Mouse (Mus musculus): ENCODE measurements around the gene Cacna2d3. TPM values are rescaled to one million over a fixed set of nuclear protein-coding genes. Genes with fewer than 3 reads are reported as not detected.

The Cacna2d3 gene
- polyA plus RNA-seq, 1 experiment from 2014 or later, result 0.45 TPM

- Histone ChIP-seq H3K36me3 (ENCODE audit: insufficient read depth) (no peaks in the 10 kb centered on the region), H3K9me3 (ENCODE audit: low read depth, low read length) (no peaks in the 10 kb centered on the region), H3K4me3 (ENCODE audit: low read depth, low read length) (no peak overlapping the region), H3K4me2 (peak overlapping the region; percentile 23; the same call in 1 of the 2 replicates), H3K27ac (ENCODE audit: low read depth) (no peak overlapping the region), H3K9ac (no peak overlapping the region), H3K27me3 (ENCODE audit: insufficient read depth, low read length) (no peaks in the 10 kb centered on the region), H3K4me1 (ENCODE audit: insufficient read depth) (no peaks in the 10 kb centered on the region)
- no peak for TF ChIP-seq CTCF (IDR thresholded peaks at IDR 0.05; ENCODE audit: low read depth)
- WGBS, result 27% methylated on average over 4 of the region's 4 CpGs
- DNase-seq (no peak), ATAC-seq (ENCODE audit: insufficient read depth) (no peak)
These were observed 279.2 kb downstream of the Cacna2d3 start for GRCm38 (mm10) chr14:29442476-29442875.

- Histone ChIP-seq H3K4me2 (no peak overlapping the region), H3K4me3 (ENCODE audit: low read depth, low read length) (no peak overlapping the region), H3K27ac (ENCODE audit: low read depth) (no peak overlapping the region), H3K9ac (no peak overlapping the region), H3K9me3 (ENCODE audit: low read depth, low read length) (no peaks in the 10 kb centered on the region), H3K4me1 (ENCODE audit: insufficient read depth) (no peaks in the 10 kb centered on the region), H3K27me3 (ENCODE audit: insufficient read depth, low read length) (no peaks in the 10 kb centered on the region), H3K36me3 (ENCODE audit: insufficient read depth) (no peaks in the 10 kb centered on the region)
- DNase-seq (peak; percentile 57), ATAC-seq (ENCODE audit: insufficient read depth) (no peak)
- no peak for TF ChIP-seq CTCF (IDR thresholded peaks at IDR 0.05; ENCODE audit: low read depth)
- 29% methylated on average over 7 of the region's 7 CpGs for WGBS
These were observed 283.0 kb downstream of the Cacna2d3 start for GRCm38 (mm10) chr14:29438666-29439065.

GRCm38 (mm10) chr14:29438251-29438650 lies 283.4 kb downstream of the Cacna2d3 start:
- no peak for TF ChIP-seq CTCF (IDR thresholded peaks at IDR 0.05; ENCODE audit: low read depth)
- 37% methylated on average over 3 of the region's 3 CpGs for WGBS
- H3K36me3 ChIP-seq (ENCODE audit: insufficient read depth), result no peaks in the 10 kb centered on the region
- H3K9me3 ChIP-seq (ENCODE audit: low read depth, low read length), result no peaks in the 10 kb centered on the region
- no peak for DNase-seq
- no peak overlapping the region for H3K4me3 ChIP-seq (ENCODE audit: low read depth, low read length)
- H3K4me2 ChIP-seq, result no peak overlapping the region
- no peaks in the 10 kb centered on the region for H3K4me1 ChIP-seq (ENCODE audit: insufficient read depth)
- no peak for ATAC-seq (ENCODE audit: insufficient read depth)
- no peak overlapping the region for H3K27ac ChIP-seq (ENCODE audit: low read depth)
- H3K27me3 ChIP-seq (ENCODE audit: insufficient read depth, low read length), result no peaks in the 10 kb centered on the region
- H3K9ac ChIP-seq, result no peak overlapping the region

GRCm38 (mm10) chr14:29435203-29435602 lies 286.5 kb downstream of the Cacna2d3 start:
- TF ChIP-seq CTCF (IDR thresholded peaks at IDR 0.05; ENCODE audit: low read depth), result no peak
- H3K9ac ChIP-seq, result no peak overlapping the region
- no peaks in the 10 kb centered on the region for H3K27me3 ChIP-seq (ENCODE audit: insufficient read depth, low read length)
- no peaks in the 10 kb centered on the region for H3K9me3 ChIP-seq (ENCODE audit: low read depth, low read length)
- ATAC-seq (ENCODE audit: insufficient read depth) (no peak), DNase-seq (no peak)
- H3K4me3 ChIP-seq (ENCODE audit: low read depth, low read length), result no peak overlapping the region
- no peak overlapping the region for H3K27ac ChIP-seq (ENCODE audit: low read depth)
- H3K4me1 ChIP-seq (ENCODE audit: insufficient read depth), result no peaks in the 10 kb centered on the region
- H3K4me2 ChIP-seq, result no peak overlapping the region
- no peaks in the 10 kb centered on the region for H3K36me3 ChIP-seq (ENCODE audit: insufficient read depth)

GRCm38 (mm10) chr14:29433716-29434115 lies 287.9 kb downstream of the Cacna2d3 start:
- DNase-seq, result no peak
- Histone ChIP-seq H3K36me3 (ENCODE audit: insufficient read depth) (no peaks in the 10 kb centered on the region), H3K4me3 (ENCODE audit: low read depth, low read length) (no peak overlapping the region), H3K4me1 (ENCODE audit: insufficient read depth) (no peaks in the 10 kb centered on the region), H3K9ac (no peak overlapping the region), H3K9me3 (ENCODE audit: low read depth, low read length) (no peaks in the 10 kb centered on the region), H3K4me2 (no peak overlapping the region), H3K27ac (ENCODE audit: low read depth) (no peak overlapping the region), H3K27me3 (ENCODE audit: insufficient read depth, low read length) (no peaks in the 10 kb centered on the region)
- no peak for TF ChIP-seq CTCF (IDR thresholded peaks at IDR 0.05; ENCODE audit: low read depth)
- WGBS, result 85% methylated on average over 3 of the region's 3 CpGs
- ATAC-seq (ENCODE audit: insufficient read depth), result no peak

- Histone ChIP-seq H3K4me1 (ENCODE audit: insufficient read depth) (no peaks in the 10 kb centered on the region), H3K36me3 (ENCODE audit: insufficient read depth) (no peaks in the 10 kb centered on the region), H3K9ac (no peak overlapping the region), H3K9me3 (ENCODE audit: low read depth, low read length) (no peaks in the 10 kb centered on the region), H3K4me2 (no peak overlapping the region), H3K27me3 (ENCODE audit: insufficient read depth, low read length) (no peaks in the 10 kb centered on the region), H3K4me3 (ENCODE audit: low read depth, low read length) (no peak overlapping the region), H3K27ac (ENCODE audit: low read depth) (no peak overlapping the region)
- 35% methylated on average over 5 of the region's 5 CpGs for WGBS
- ATAC-seq (ENCODE audit: insufficient read depth), result no peak
- DNase-seq, result no peak
- no peak for TF ChIP-seq CTCF (IDR thresholded peaks at IDR 0.05; ENCODE audit: low read depth)
These were observed 288.5 kb downstream of the Cacna2d3 start for GRCm38 (mm10) chr14:29433076-29433714.

- no peaks in the 10 kb centered on the region for H3K4me1 ChIP-seq (ENCODE audit: insufficient read depth)
- no peak for TF ChIP-seq CTCF (IDR thresholded peaks at IDR 0.05; ENCODE audit: low read depth)
- no peak overlapping the region for H3K4me3 ChIP-seq (ENCODE audit: low read depth, low read length)
- no peak for DNase-seq
- no peak overlapping the region for H3K9ac ChIP-seq
- no peaks in the 10 kb centered on the region for H3K9me3 ChIP-seq (ENCODE audit: low read depth, low read length)
- no peak overlapping the region for H3K4me2 ChIP-seq
- no peak for ATAC-seq (ENCODE audit: insufficient read depth)
- H3K36me3 ChIP-seq (ENCODE audit: insufficient read depth), result no peaks in the 10 kb centered on the region
- WGBS, result 80% methylated on average over 2 of the region's 2 CpGs
- H3K27ac ChIP-seq (ENCODE audit: low read depth), result no peak overlapping the region
- no peaks in the 10 kb centered on the region for H3K27me3 ChIP-seq (ENCODE audit: insufficient read depth, low read length)
These were observed 291.9 kb downstream of the Cacna2d3 start for GRCm38 (mm10) chr14:29429788-29430187.
